Mouse (Mus musculus) CD8-positive naive resting alpha-beta T cell, adult 2 months (primary cell): ENCODE measurements around the gene Kcnj15.

Source experiments
- DNase-seq, 2 experiments: peaks; one replicate each; pipeline ENCODE4 v3.0.0; 2022; ENCODE audit warnings: low read depth in 2 of 2, low spot score in 2 of 2

The Kcnj15 gene

DNA sequence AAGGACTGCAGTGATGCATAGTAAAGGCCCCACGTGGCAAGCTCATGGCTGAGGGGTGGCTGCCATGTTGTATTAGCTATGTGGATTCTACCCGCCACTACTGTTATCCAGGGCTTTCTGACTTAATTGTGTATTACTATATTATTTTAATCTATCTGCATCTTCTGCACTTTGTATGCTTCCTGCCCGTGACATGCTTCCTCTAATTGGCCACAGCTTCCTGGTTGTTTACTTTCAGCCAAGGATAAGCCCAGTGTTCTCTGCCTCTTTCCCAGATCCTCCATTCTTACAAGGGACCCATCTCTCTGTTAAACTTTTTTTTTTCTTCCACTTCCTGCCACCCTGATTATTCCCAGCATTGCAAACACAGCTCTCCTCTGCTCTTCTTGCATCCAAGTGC is 32.0 kb downstream of the Kcnj15 start:
- DNase-seq, result no peak

- DNase-seq, result no peak
Measured at GRCm38 (mm10) chr16:95291450-95292101, 34.2 kb downstream of the Kcnj15 start.

DNA sequence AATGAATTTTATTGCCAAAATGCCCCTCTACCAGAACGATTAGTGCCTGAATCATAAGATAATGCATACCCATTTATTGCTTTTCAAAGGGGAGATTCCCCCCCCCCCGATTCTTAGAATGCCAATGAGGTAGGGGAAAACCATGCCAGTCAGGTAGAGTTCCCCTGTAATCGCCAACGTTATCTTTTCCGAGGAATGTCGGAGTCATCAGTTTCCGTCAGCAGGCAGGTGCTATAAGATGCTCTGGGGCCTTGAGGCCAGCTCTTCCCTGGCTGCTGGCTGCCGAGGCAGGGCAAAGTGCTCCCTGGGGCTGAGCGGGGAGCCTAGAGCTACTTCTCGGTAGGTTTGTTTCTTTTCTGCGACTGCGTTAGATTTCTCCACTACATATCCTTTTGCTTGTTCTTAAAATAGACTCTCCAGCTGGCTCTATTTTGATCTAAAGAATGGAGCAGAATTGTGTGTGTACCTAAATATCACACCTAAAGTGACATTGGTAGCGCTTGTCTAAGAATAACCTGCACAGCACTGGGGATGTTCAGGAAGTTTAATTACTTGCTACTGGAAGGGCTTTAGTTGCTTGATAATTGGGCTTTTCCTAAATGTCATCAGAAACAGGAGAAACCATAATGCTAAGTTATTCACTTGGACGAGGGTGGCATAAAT is 35.6 kb downstream of the Kcnj15 start:
- no peak for DNase-seq

DNA sequence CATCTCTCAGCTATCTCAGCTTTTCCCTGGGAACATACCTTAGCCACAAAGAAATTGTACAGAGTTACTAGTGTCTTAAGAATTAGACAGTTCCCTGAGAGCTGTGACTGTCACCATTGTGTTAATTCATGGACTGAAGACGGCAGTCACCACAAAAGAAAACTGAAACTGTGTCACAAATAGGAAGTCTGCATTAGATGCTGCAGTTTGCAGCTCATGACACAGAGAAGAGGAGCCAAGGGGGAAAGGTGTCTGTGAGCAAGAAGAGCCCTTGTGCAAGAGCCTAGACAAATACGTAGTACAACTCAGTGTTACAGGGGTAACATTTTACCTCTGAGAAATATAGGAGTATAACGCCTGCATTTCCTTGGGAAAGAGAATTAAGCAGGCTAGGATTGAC is 40.3 kb downstream of the Kcnj15 start:
- DNase-seq, result no peak

DNA sequence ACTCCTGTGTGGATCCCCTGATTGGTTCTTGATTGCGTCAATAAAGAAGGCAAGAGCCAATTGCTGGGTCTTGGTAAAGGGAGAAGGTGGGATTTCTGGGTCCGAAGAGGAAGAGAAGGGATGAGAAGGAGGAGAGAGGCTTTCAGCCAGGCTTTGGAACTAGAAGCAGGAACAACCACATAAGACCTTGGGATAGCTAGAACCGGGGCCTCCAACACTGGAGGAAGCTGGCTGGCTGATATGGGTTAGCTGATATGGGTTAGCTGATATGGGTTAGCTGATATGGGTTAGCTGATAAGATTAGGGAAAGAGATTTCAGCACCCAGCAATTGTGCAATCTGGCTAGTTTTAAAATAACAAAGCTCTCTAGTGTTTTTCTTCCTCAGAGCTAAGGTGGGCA is 44.3 kb downstream of the Kcnj15 start:
- no peak for DNase-seq

DNA sequence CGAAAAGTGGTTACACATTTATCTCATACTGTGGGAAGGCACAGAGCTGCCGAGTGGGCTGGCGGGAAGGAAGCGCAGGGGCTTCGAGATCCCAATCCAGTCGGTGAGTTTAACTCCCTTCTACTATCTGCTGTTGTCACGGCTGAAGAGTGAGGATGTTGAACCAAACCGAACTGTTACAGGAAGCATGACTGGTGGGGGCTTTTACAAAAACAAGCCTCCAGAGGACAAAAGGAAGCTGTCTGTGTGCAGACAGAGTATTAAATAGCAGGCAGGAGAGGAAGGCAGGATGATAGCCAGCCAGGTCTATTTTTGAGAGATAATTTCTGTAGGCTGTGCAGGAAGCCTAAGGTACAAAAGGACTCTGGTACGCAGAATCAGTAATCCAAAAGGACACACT is 46.3 kb downstream of the Kcnj15 start:
- peak; percentile 12 to 35 for DNase-seq

GRCm38 (mm10) chr16:95307823-95308360 is 50.5 kb downstream of the Kcnj15 start:
- no peak for DNase-seq

DNA sequence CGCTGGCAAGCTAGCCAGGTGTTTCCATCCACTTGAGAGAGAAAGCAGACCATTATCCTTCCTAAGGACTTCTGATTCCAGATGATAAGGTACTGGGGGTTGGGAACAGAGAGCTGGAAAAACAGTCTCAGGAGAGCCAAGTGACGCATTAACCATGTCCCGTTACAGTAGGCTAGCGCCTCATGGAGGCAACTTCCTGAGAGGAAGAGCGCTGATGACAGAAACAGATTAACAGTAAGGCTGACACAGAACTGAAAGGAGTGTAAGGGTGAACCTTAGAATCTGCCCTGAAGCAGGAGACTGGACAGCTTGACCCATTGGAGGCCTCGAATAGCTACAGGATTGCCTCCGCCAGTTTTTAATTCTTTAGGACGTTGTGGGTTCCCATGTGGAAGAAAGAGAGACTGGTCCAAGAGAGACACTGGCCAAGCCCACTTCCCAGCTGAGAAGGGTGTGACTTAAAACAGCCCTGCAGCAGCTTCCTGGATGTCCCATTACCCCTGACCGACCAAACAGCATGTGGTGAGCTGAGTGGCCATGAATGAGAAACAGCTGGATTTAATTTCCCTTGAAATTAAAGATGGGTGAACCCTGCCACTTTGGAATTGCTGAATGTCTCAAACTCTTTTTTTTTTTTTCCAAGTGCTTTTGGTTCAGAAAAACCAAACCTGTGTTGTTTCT is 64.7 kb downstream of the Kcnj15 start:
- DNase-seq, result no peak

- no peak for DNase-seq
Measured at GRCm38 (mm10) chr16:95332159-95332558, 74.8 kb downstream of the Kcnj15 start.

DNA sequence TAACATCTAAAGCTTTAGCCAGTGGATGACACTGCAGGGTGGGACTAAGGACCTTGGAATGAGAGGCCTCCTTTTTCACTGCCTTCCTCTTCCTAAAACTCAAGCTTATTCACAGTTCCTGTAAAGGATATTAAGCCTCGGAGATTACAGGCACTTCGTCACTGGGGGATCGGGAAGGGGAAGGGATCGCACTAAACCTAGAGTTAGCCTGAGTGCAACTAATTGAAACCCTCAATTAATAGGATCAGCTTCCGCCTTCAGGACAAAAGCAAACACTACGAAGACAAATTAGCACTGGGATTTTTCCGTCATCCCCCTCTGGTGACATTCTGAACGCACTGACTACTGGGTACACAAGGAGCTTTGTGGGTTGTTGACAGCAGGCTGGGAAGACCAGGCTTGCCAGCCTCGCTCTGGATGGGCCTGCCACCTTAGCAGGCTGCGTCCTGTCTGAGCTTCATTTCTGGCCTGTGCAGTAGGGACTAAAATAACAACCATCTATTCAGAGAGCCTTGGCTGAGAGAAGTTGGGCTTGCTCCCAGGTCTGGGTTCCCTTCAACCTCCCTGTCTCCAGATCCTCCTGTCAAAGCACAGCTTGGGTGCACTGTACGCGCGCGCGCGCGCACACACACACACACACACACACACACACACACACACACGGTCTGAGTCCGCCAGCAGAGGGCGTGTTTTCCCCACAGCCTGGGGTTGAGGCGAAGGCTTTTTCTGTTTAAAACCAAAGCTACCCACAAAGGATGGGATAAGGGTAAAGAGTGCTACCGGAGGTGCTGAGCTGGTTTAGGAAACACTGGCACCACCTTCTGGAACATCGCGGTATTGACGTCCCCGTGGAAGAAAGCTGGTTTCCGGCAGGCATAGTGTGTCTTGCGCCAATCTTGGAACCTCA is 83.8 kb downstream of the Kcnj15 start:
- peak; percentile 75 to 87 for DNase-seq

GRCm38 (mm10) chr16:95342030-95342429 is 84.7 kb downstream of the Kcnj15 start:
- DNase-seq, result no peak

DNA sequence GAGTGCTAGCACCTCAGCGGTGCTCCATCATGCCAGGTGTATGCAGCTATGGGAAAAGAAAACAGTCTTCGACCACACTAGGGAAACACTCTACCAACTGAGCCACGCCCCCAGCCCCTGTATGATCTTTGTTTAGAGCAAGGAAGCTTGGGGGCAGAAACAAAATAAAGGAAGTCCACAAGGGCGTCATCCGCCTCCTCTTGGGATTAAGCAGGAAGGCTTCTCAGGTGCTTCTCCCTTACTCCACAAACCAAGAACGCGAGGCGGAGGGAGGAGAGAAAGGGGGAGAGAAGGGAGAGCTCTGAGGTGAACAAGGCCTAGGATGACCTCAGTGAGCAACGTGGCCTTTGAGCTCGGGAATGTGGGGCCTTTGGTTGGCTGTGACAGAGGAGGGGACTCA is 87.6 kb downstream of the Kcnj15 start:
- no peak for DNase-seq

DNA sequence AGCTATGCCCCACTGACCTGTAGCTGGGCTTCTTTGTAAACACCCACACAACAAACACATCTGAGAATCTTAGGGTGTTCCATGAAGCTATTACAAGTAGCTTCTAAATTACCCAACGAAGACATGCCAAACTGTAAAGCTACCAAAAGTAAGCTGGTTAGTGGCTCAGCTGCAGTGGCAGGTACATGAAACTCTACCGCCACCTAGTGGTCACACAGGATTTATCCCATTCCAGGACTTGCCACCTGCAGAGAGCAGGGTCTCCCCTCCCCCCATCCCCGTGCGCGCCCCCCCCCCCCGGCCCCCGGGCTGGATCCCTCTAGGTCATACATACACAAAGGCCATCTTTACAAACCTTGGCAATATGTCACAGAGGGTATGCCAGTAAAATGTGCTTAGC is 88.5 kb downstream of the Kcnj15 start:
- DNase-seq, result peak; percentile 49 to 71

- no peak for DNase-seq
Measured at GRCm38 (mm10) chr16:95347202-95347601, 89.8 kb downstream of the Kcnj15 start.

DNA sequence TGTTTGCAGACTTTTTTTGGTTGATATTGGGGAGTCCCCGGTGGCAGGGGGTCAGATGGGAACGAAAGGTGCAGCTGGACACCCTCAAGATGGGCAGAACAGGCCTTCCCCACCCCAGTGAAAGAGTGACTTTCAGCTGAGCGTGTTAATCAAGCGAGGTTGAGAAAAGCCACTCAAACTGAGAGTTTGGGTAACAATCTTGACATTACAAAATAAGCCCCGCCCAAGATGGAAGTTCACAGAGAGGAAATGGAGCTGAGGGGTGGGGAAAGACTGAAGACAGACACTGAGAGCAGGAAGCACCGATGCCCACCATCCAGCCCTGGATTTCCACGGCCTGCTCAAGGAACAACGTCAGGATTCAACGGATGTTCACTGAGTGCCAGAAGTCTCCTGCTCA is 91.2 kb downstream of the Kcnj15 start:
- DNase-seq, result no peak

GRCm38 (mm10) chr16:95349344-95349743 is 92.0 kb downstream of the Kcnj15 start:
- no peak for DNase-seq

DNA sequence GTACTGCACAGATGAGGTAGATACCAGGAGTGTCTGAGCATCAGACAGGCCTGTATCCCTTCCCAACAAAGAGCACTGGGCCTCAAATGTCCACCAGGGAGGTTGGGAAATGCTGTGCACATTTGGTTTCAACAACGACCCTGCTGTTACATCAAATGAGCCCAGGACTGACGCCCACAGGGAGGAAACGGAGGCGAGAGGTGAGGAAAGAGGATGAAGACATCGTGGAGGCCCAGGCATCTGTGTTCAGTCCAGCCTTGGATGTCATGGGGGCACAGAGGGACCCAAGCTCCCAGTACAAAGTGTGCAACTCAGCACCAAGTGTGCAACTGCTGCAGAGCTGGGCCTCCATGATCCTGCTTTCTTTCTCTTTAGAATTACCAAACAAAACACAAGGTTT is 92.4 kb downstream of the Kcnj15 start:
- no peak for DNase-seq
